Comparison of ENCODE assay signal across 15 mouse cellular contexts in genomic region chr5:151193885-151194520, GRCm38 (mm10).
"Had no signal": no experiment of that assay in that cellular context is flagged by ENCODE, and none has a peak within 500 bp of the region (broad histone marks: within the 10 kb centered on the region; RNA-seq: fewer than 3 reads in every experiment).

No protein-coding gene starts in this region.

- ATAC-seq: intestine, embryonic 15.5 days; midbrain, embryonic 16.5 days had no signal

- DNase-seq: kidney, adult 2 months; kidney, postnatal 4 days; right cerebral cortex, adult 18-20 months; right cerebral cortex, postnatal 25 days; thymus, postnatal 4 days had no signal

- H3K27me3 ChIP-seq: intestine, embryonic 15.5 days; kidney, embryonic 15.5 days had no signal

- H3K27ac ChIP-seq: intestine, embryonic 15.5 days; kidney, embryonic 15.5 days; layer of hippocampus, adult 2 months; limb, embryonic 10.5 days; liver, embryonic 15.5 days; stomach, postnatal 0 days had no signal

- H3K4me3 ChIP-seq: intestine, embryonic 15.5 days; kidney, embryonic 15.5 days; layer of hippocampus, adult 2 months; limb, embryonic 10.5 days; liver, embryonic 15.5 days; megakaryocyte, embryonic 14.5 days had no signal

- H3K4me2 ChIP-seq: intestine, embryonic 15.5 days; kidney, embryonic 15.5 days; liver, embryonic 11.5 days; liver, embryonic 15.5 days; midbrain, embryonic 11.5 days had no signal

- H3K36me3 ChIP-seq: intestine, embryonic 15.5 days; kidney, embryonic 15.5 days; limb, embryonic 10.5 days; liver, embryonic 15.5 days had no signal

- H3K9ac ChIP-seq: intestine, embryonic 15.5 days; kidney, embryonic 15.5 days; liver, embryonic 15.5 days had no signal

- H3K9me3 ChIP-seq: intestine, embryonic 15.5 days; kidney, embryonic 15.5 days; limb, embryonic 10.5 days; liver, embryonic 15.5 days had no signal
